Comparison of ENCODE assay signal across 19 mouse cellular contexts in genomic region chr11:102425555-102426316, GRCm38 (mm10). TPM values are rescaled to one million over a fixed set of nuclear protein-coding genes. Genes with fewer than 3 reads are reported as not detected.
DNase-seq lines count a peak whose midpoint lies in the region; ATAC-seq and TF ChIP-seq lines count a peak whose summit lies in the region.
"Had no signal": no experiment of that assay in that cellular context is flagged by ENCODE, and none has a peak within 500 bp of the region (broad histone marks: within the 10 kb centered on the region; RNA-seq: fewer than 3 reads in every experiment).

No protein-coding gene starts in this region.

- 61% methylated on average over 8 of the region's 8 CpGs for WGBS in lung, adult 2 months
- WGBS in hindbrain, embryonic 14.5 days, result 83% methylated on average over 8 of the region's 8 CpGs

- H3K36me3 ChIP-seq in hindbrain, embryonic 14.5 days (replicated peaks; ENCODE audit: control insufficient read depth, insufficient read depth), result no peaks in the 10 kb centered on the region
- H3K36me3 ChIP-seq: hindbrain, embryonic 12.5 days; limb, embryonic 12.5 days; liver, embryonic 12.5 days; neural tube, embryonic 12.5 days had no signal

- intact Hi-C loops in gastrocnemius, adult 2 months (cut with DNase I), result no loop called here

- ATAC-seq in monocyte, adult 5-6 weeks (replicated peaks; ENCODE audit: insufficient number of reproducible peaks, low FRiP score, low TSS enrichment, poor library complexity, severe bottlenecking), result peak; percentile 30
- no peak for ATAC-seq in hindbrain, embryonic 14.5 days (ENCODE audit: low FRiP score)
- ATAC-seq: intestine, embryonic 16.5 days; liver, embryonic 12.5 days; Patski had no signal

- no peaks in the 10 kb centered on the region for H3K9me3 ChIP-seq in hindbrain, embryonic 14.5 days (ENCODE audit: control insufficient read depth, low read length)
- H3K9me3 ChIP-seq: hindbrain, embryonic 12.5 days; limb, embryonic 12.5 days; liver, embryonic 12.5 days; neural tube, embryonic 12.5 days had no signal

- peak; percentile 21 for DNase-seq in cerebellum, adult 9-11 months
- DNase-seq in cerebellum, postnatal 36 days, result no peak
- DNase-seq in lung, adult 18-20 months, result peak; percentile 64 to 75
- no peak for DNase-seq in lung, adult 2 months
- DNase-seq in lung, postnatal 10 days, result peak; percentile 73
- no peak for DNase-seq in hindbrain, embryonic 14.5 days (ENCODE audit: low spot score)
- DNase-seq in gastrocnemius, adult 2 months, result no peak
- DNase-seq: cerebellum, postnatal 25 days; gastrocnemius, postnatal 10 days; right cerebral cortex, adult 18-20 months; thymus, postnatal 25 days had no signal

- no peak for TF ChIP-seq POLR2A in lung, adult 2 months (IDR thresholded peaks at IDR 0.05; ENCODE audit: borderline replicate concordance, extremely low read depth, low read depth, low read length)

- H3K27me3 ChIP-seq in hindbrain, embryonic 14.5 days (ENCODE audit: control insufficient read depth, insufficient read depth, low read length), result no peaks in the 10 kb centered on the region
- H3K27me3 ChIP-seq: Patski had no signal

- no peak for TF ChIP-seq CTCF in lung, adult 2 months (IDR thresholded peaks at IDR 0.05; ENCODE audit: insufficient read depth, low read length)
- no peak for TF ChIP-seq CTCF in gastrocnemius, adult 2 months (IDR thresholded peaks at IDR 0.05)

- no peak overlapping the region for H3K27ac ChIP-seq in hindbrain, embryonic 14.5 days
- H3K27ac ChIP-seq in gastrocnemius, adult 2 months, result no peak overlapping the region
- H3K27ac ChIP-seq: hindbrain, embryonic 12.5 days; limb, embryonic 12.5 days; liver, embryonic 12.5 days; neural tube, embryonic 12.5 days had no signal

- peaks cover 10% of the 10 kb centered on the region for H3K4me1 ChIP-seq in lung, adult 2 months (ENCODE audit: control insufficient read depth, insufficient read depth, low read length)
- H3K4me1 ChIP-seq in hindbrain, embryonic 14.5 days (replicated peaks; ENCODE audit: control insufficient read depth, insufficient read depth, low read length), result peaks cover 7% of the 10 kb centered on the region; the same call in 1 of the 2 replicates

- no peak overlapping the region for H3K9ac ChIP-seq in hindbrain, embryonic 14.5 days
- H3K9ac ChIP-seq: hindbrain, embryonic 12.5 days; limb, embryonic 12.5 days; liver, embryonic 12.5 days; neural tube, embryonic 12.5 days had no signal

- H3K4me3 ChIP-seq in lung, adult 2 months (replicated peaks; ENCODE audit: extremely low read depth, low read depth, low read length), result no peak overlapping the region
- H3K4me3 ChIP-seq in hindbrain, embryonic 14.5 days (replicated peaks; ENCODE audit: low read length), result no peak overlapping the region
- no peak overlapping the region for H3K4me3 ChIP-seq in gastrocnemius, adult 2 months
- H3K4me3 ChIP-seq: hindbrain, embryonic 12.5 days; limb, embryonic 12.5 days; liver, embryonic 12.5 days; neural tube, embryonic 12.5 days had no signal

- H3K4me2 ChIP-seq in hindbrain, embryonic 14.5 days (replicated peaks), result no peak overlapping the region
- H3K4me2 ChIP-seq: hindbrain, embryonic 12.5 days; limb, embryonic 12.5 days; liver, embryonic 12.5 days; midbrain, embryonic 11.5 days; neural tube, embryonic 12.5 days had no signal

RNA-seq across cellular contexts. Expression of gene Grn, which starts 4.4 kb away (rescaled TPM):
- polyA plus RNA-seq in lung, adult 2 months (2012; rRNA removed), result 220 and 257 TPM in 2 replicates
- total RNA-seq in monocyte, adult 5-6 weeks (2017), result 62.3 to 97.9 TPM (median 97.8 TPM) in 3 replicates
- 52.4 and 63.6 TPM in 2 replicates for polyA plus RNA-seq in hindbrain, embryonic 14.5 days (2014; fragmentation: Nextera tagmentation; extraction: Ambion mirVana)
- 10 to 100 TPM; 12.6 to 32.3 TPM for total RNA-seq in gastrocnemius, adult 2 months (2021)

RNA-seq across cellular contexts. Expression of gene Slc25a39, which starts 18.0 kb away (rescaled TPM):
- 258 and 290 TPM in 2 replicates for polyA plus RNA-seq in lung, adult 2 months (2012; rRNA removed)
- total RNA-seq in monocyte, adult 5-6 weeks (2017), result 20.2 to 30.1 TPM (median 25.0 TPM) in 3 replicates
- 154 and 157 TPM in 2 replicates for polyA plus RNA-seq in hindbrain, embryonic 14.5 days (2014; fragmentation: Nextera tagmentation; extraction: Ambion mirVana)
- total RNA-seq in gastrocnemius, adult 2 months (2021), result 10 to 100 TPM; 51.4 to 76.4 TPM

RNA-seq across cellular contexts. Expression of gene Fam171a2, which starts 21.7 kb away (rescaled TPM):
- polyA plus RNA-seq in lung, adult 2 months (2012; rRNA removed), result 19.6 and 22.8 TPM in 2 replicates
- not detected in 3 replicates for total RNA-seq in monocyte, adult 5-6 weeks (2017)
- polyA plus RNA-seq in hindbrain, embryonic 14.5 days (2014; fragmentation: Nextera tagmentation; extraction: Ambion mirVana), result 30.9 and 40.4 TPM in 2 replicates
- total RNA-seq in gastrocnemius, adult 2 months (2021), result 1 to 10 TPM in 1 of 2 experiments, under 1 TPM in 1; 0.66 to 1.1 TPM

RNA-seq across cellular contexts. Expression of gene Rundc3a, which starts 32.5 kb away (rescaled TPM):
- 1.9 and 2.8 TPM in 2 replicates for polyA plus RNA-seq in lung, adult 2 months (2012; rRNA removed)
- total RNA-seq in monocyte, adult 5-6 weeks (2017), result 4.8 TPM in 1 of 3 replicates, not detected in the others
- 106 TPM in 2 replicates for polyA plus RNA-seq in hindbrain, embryonic 14.5 days (2014; fragmentation: Nextera tagmentation; extraction: Ambion mirVana)
- total RNA-seq in gastrocnemius, adult 2 months (2021), result not detected

RNA-seq across cellular contexts. Expression of gene Itga2b, which starts 44.2 kb away (rescaled TPM):
- 11.4 and 14.9 TPM in 2 replicates for polyA plus RNA-seq in lung, adult 2 months (2012; rRNA removed)
- total RNA-seq in monocyte, adult 5-6 weeks (2017), result 50.3 to 142 TPM (median 82.3 TPM) in 3 replicates
- polyA plus RNA-seq in hindbrain, embryonic 14.5 days (2014; fragmentation: Nextera tagmentation; extraction: Ambion mirVana), result 5.0 and 8.4 TPM in 2 replicates
- total RNA-seq in gastrocnemius, adult 2 months (2021), result 1 to 10 TPM in 1 of 2 experiments, under 1 TPM in 1; 0.51 to 2.7 TPM

Comparison
In these comparisons a context has a peak if more than half of its experiments do, and no peak if none do; other contexts are left out.
1. DNase-seq: peak in cerebellum, adult 9-11 months (single experiment), lung, adult 18-20 months (2 of 2) and lung, postnatal 10 days (single experiment); none in cerebellum, postnatal 36 days (0 of 2), lung, adult 2 months (single experiment), hindbrain, embryonic 14.5 days (single experiment) and gastrocnemius, adult 2 months (single experiment).